Mouse (Mus musculus) myocyte (in vitro differentiated cells): ENCODE measurements at regions not wholly inside any gene's neighbourhood (a gene's known extent, or its start where the extent isn't known, plus 50 kb on each side); places are given as distances from the start of the nearest gene placed in this dataset.

Source experiments
- POLR2A ChIP-seq: IDR thresholded peaks from one replicate; pipeline ENCODE4 v1.6.1; 2011; ENCODE audit warnings: low read depth, mild to moderate bottlenecking, control low read depth, moderate library complexity; ENCODE audit not compliant: insufficient read length
- POLR2AphosphoS2 ChIP-seq: IDR thresholded peaks from one replicate; pipeline ENCODE4 v1.6.1; 2011; ENCODE audit warnings: low read depth, control low read depth; ENCODE audit not compliant: insufficient read length

DNA sequence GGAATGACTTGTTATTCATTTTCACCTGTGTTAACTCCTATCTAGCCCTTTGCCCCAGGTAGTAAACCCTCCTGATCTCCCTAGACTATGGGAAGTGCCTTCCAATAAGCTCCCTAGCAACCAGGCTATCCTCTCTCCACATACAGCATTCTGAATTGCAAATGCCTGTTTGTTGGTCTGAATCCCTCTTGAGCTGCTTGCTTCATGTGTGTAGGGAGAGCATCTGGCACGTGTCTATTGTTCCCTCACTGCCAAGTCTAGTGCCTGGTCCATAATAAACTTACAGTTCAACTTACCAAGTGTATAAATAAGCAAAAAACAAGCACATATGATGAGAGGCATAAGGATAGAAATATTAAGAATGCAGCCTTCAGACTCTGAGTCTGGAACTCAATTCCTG is 314.5 kb downstream of the Cenpc1 start:
- TF ChIP-seq POLR2A (no peak), POLR2AphosphoS2 (no peak)
